Mouse (Mus musculus) cerebellum, postnatal 36 days (tissue): Measurements from ENCODE around the gene Spaca3.
A peak's percentile ranks its signal among the peaks of the same experiment; 100 is the strongest.

Experiments used
- DNase-seq, 2 experiments: peaks; one replicate each; pipeline ENCODE4 v3.0.0; 2021 to 2022; ENCODE audit warnings: mixed read lengths in 2 of 2

The Spaca3 gene

DNA sequence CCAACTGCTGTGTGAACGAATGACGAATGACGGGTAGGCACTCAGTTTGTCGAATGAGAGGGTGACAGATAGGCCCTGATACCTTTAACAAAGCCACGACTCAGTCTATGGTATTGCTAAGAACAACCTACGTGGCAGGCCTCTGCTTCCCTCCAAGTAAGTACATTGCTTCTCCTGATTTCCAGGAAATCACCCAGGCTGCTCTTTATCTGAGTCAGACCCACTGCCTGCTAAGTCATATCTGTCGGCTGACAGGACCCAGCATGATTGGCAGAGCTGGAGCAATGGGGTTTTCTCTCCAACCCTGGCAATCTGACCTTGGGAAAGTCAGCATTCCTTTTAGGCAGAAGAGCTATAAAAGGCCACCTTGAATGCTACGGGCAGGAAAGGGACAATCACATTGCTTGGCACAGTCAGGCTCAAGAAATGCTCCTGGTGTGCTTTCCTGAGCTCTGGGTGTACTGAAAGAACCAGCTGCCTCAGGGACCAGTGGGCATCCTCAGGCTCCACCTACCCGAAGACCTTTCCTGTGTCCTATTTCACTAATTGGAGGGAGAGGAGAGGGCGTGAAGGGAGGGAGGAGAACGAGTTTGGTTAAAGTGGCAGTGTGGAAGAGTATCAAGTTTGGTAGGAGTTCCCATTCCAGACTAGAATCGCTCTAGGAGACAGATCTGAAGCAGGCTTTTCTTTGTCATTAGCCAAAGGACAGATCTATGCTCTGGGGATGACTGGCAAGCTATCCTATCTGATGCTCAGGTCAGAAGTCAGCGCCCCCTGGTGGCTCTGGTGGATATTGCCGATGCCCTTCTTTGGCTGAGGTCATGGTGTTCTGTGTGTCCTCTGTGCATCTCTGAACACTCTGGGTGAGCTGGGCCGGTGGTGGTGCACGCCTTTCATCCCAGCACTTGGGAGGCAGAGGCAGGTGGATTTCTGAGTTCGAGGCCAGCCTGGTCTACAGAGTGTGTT, 14.6 kb downstream of the Spaca3 start:
- DNase-seq, result peak; percentile 70 to 72

DNA sequence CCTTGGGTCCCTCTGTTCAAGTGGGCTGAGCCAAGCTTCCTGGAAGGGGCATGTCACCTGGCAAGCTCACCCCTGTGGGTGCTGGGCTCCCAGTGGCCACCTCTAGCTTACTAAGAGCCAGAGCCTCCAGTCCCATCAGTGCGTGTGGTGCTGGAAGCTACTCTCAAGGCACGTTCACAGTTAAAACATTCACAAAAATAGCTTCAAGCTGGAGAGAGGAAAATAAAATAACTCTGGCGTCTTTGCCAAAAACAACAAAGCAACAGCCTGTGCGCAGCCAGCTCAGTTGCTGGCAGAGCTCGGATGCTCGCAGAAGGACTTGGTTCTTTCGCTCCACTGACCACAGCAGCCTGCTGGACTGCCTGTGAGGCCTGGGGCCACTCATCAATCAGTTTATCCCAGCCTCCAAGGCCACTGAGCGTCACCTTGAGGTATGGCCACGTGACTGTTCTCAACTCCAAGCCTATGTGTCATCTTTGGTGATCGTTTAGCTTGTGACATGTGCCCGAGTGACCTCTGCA, 19.0 kb downstream of the Spaca3 start:
- peak; percentile 73 to 75 for DNase-seq

DNA sequence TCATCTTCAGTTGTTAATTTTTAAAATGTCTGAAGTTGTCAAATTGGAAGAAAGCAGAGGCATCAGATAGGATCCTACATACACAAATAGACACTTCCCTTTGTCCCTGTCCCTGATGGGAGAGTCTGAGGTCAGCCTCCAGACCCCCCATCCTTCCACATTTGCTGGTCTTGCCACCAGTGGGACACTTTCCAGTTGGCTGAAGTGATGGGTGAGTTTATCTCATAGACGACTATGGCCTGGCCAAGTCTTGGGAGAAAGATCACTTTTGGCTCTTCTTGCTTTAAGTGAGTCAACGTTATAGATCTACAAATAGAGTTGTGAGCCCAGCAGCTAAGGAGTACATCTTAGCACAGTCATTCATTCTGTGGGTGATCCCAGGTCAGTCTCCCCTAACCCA, 19.9 kb downstream of the Spaca3 start:
- DNase-seq, result peak in 1 of 2 experiments; percentile 21

DNA sequence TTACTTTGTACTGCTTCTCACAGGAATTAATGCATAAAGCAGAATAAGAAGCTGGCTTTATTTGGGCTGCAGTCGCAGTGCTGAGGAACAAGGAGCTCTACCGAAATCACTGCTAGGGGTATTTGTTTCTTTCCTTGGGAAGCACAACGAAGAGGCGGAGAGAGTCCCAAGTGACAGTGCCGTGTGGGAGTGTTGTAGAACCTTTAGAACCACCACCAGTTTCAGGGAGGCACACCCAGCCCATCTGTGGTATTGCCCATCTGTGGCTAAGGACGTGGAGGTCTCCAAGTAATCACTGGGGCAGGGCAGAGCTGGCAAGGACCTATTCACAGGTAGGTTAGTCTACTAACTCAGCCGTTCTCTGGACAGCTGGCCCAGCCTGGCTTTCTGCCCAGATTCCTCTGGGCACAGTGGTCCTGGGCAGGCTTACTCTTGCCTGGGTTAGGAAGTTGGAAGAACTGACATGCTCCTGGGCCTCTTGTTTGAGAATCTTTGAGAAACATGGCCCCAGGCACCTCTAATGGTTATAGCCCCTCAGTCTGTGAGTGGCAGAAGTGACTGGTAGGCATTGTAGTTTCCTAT, 24.2 kb downstream of the Spaca3 start:
- peak; percentile 26 to 35 for DNase-seq

DNA sequence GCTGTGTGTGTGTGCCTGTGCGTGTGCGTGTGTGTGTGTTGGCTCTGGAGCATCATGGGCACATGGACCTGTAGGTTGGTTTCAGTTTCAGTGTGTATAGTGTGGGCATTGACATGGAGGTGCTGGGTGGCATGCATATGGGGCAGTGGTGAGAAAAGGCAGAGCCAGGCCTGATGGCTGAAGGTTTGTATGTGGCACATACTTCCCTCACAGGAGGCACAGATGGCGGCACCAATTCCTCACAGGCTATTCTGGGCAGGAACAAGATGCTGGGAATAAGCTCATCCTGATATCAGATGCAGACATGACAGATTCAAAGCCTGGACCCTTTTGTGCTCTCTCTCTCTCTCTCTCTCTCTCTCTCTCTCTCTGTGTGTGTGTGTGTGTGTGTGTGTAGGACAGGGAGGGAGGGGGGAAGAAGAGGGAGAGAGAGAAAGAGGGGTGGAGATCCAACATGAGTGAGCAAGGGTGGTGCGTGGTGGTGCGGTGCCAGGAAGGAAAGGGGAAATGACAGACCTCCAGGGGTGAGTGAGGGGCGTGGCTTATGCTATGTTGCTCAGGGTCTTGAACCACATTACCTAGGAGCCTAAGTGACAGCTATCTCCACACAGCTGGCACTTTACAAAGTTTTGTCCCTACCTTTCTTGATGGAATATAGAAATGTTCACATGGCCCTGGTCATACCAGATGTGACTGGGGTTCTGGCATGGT, 26.5 kb downstream of the Spaca3 start:
- peak; percentile 44 to 49 for DNase-seq

DNA sequence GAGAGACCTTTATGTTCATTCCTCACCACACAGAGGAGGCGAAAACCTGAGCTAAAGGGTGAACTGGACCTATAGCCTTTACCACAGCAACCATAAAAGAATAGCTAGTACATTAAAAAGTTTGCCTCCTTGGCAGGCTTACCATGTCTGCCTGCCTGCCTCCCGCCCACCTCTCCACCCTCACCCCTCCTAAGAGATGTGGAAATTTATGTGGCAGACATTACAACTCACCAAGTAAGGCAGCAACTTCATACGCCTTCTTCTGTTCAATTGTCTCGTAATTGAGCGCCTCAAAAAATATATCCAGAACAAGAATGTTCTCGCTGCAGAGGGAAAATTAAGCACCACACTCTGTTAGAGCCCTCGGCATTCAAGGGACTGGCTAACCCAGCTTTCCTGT, 28.2 kb downstream of the Spaca3 start:
- no peak for DNase-seq

DNA sequence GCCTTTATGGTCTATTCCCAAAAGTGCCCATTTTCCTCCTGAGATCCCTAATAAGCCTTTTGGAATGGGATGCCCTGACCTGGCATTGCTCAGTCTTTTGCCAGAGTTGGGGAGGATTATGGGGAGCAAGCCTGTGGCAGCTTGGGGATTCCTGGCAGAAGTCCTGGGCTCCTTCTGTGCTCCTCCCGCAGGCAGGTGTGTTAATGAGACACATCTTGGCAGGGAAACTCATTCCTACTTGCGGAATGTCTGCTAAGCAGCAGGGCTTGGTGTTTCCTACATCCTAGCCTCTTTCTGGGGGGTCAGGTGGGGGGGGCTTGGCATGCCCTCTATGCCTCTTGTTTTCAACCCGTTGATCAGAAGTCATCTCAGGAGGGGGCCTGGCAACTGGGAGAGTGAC, 28.9 kb downstream of the Spaca3 start:
- peak; percentile 40 to 45 for DNase-seq

DNA sequence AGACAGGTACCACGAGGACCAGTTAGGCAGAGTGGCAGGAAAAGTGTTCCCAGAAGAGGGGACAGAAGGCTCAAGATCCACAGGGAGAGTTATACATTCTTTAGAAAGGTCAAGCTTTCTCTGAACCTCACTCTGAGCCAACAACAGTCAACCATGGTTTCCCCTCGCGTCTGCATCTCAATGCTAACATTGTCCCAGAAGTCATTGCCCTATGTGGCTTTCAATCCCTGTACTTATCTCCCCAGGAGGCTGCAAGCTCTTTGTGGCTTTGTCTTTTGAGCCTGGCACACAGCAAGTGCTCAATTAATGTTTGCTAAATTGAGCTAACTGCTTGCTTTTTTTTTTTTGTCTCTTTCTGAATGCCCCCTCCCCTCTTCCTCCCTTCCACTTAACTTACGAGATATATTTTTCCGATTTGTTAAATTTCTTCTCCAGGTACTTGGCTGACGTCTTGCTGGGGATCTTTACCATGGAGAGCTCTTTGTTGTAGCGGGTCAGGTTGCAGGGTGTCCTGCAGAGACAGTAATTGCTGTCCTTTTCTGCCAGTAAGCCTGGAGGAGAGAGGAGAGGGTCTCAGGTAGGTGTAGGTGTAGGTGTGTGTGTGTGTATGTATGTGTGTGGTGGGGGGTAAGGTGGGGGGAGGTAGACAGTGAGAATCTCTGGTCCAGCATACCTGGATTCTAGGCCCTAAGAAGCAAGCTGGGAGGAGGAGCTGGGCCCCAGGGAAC, 31.3 kb downstream of the Spaca3 start:
- no peak for DNase-seq

DNA sequence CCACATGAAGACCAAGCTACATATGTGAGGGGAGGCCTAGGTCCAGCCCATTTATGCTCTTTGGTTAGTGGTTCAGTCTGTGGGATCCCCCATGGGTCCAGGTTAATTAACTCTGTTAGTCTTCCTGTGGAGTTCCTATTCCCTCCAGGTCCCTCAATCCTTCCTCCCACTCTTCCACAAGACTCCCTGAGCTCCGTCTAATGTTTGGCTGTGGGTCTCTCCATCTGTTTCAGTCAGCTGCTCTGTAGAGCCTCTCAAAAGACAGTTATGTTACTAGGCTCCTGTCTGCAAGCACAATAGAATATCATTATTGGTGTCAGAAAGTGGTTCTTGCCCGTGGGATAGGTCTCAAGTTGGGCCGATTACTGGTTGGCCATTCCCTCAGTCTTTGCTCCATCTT, 37.7 kb downstream of the Spaca3 start:
- peak in 1 of 2 experiments; percentile 22 for DNase-seq

DNA sequence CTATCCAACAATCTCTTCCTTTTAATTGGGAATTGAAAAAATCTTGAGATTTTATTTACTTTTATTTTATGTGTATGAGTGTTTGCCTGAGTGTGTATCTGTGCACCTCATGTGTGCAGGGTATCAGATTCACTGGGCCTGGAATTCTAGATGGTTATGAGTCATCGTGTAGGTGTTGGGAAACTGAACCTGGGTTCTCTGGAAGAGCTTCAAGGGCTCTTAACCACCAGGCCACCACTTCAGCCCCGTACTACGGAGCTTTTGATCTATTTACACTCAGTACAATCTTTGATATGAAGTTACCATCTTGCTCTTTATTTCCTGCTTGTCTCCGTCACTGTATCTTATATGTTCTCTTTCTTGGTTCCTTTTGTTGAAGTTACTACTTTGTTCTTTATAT, 42.4 kb downstream of the Spaca3 start:
- DNase-seq, result no peak

DNA sequence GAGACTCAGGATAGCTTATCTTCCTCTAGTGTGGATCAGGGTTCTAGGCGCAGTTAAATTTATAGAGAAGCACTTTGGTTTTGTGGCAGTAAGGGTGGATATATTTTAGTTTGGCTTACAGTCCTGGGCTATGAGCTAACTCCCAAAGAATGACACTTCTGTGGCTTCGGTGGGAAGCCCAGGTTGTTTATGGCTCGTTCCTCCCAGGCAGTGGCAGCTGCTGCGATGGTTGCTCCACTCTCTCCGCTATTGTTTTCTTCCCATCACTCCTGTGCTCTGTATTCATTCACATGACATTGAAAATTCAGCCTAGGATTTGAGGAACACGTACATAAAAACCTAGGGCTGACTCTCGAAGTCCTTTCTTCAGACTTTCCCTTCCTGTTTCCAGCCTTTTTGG, 44.5 kb downstream of the Spaca3 start:
- DNase-seq, result no peak

DNA sequence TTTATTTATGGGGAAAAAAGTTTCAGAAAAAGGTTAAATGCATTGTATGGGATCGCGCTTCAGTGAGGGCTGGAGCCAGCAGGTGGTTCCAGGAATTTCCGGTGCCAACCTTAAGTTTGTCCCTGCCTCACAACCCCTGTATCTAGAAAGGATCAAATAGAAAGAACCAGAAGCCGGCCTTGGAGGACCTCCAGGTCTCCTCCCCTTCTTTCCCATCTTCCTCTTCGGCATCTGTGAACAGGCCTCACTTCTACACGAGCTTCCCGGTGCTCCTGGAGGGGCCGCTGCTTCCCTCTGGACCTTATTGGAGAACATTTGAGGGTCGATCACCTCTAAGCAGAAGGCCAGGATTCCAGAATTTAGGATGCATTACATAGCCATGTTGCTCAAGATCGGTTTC, 45.3 kb downstream of the Spaca3 start:
- no peak for DNase-seq

DNA sequence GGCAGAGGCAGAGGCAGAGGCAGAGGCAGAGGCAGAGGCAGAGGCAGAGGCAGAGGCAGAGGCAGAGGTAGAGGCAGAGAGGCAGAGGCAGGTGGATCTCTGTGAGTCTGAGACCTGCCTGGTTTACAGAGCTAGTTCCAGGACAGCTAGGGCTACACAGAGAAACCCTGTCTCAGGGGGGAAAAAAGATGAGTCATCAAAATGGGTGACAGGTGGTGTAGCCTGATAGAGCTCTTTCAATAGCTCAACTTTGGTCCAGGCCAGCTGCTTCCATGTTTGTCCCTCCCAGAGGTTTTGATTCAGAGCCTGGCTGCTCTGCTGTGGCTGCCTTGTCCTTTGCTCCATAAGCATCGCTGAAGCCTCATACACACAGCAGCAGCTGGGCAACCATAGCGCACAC, 46.4 kb downstream of the Spaca3 start:
- no peak for DNase-seq

DNA sequence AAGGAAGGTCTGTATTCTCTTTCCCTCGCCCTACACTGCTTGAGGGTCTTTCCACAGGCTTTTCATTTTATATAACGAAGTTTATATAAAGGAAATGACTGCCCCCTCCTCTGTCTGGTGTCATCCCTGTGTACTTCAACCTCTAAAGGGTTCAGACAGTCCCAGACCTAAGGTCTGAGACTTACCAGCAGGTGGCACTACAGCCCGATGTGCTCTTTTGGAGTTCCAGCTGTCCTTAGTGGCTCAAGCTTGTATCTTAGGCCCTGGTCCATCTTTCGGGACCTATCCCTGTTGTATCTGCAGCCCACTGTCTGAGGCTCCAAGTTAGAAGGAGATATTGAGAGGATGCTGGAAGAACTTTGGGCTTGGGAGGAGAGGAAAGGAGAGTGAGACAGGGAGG, 48.3 kb downstream of the Spaca3 start:
- peak; percentile 79 to 81 for DNase-seq

DNA sequence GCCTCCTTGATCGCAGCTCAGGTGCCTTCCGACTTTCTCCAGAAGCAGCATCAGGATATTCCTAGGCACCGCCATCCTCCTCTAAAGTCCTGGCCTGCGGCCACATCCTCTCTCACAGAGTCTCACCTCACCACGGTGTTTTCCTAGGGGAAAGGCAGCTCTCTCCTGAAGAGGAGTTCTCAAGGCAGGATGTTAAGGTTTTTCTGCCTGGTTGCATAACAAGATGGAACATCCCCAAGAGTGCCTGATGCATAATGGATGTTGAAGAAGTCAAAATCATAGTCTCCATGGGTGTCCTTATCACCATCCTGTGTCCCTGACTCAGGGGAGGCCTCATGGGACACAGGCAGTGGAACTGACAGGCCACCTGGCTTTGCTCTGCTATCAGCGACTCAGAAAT, 49.7 kb downstream of the Spaca3 start:
- DNase-seq, result no peak

DNA sequence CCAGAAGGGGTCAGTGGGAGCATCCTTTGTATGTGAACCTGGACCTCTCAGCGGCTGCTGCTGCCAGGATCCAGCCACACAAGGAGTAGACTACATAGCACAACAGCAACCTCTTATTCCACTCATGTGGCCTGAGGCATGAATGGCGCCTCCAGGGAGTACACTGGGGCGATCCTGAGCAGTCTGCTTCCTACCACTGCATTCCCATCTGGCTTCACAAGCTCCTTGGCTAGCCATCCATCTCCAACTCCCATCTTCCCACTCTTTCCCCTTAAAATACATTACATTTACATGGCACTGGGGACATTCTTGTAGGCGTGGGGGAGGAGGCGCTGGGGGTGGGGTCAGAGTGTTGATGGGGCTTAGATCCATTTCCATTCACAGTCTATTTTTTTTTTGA, 54.6 kb downstream of the Spaca3 start:
- DNase-seq, result no peak

DNA sequence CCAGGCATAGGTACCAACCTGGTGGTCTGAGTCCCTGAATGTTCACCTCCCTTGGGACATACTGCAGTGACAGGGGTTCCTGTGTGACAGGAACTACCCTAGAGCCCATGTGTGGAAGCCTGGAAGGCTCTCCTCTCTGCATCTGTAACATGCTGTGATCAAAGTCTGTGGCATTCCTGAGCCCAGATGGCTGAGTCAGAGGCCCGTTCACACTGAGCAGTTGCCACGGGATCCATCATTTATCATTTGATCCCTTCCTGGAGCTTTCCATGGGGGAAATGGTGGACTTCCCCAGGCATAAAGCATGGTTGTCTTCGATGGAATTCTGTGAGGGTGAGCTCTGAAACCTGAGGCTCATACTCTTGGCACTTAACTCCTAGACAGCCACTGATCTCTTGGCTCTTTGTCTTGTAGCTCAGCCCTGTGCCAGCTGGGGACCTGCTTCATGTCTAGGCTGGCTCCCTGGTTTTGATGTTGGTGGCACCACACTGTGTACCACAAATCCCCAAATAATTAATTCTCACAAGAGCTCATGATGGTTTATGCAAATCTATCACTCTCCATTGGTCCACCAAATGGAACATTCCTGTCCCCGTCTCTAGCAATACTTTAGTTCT, 55.4 kb downstream of the Spaca3 start:
- peak in 1 of 2 experiments; percentile 31 for DNase-seq
